Mouse (Mus musculus) kidney, adult 11 months (tissue): Measurements from ENCODE around the gene Anp32a.

Experiments
- DNase-seq: peaks from one replicate; pipeline ENCODE4 v3.0.0; 2022

Anp32a gene

GRCm38 (mm10) chr9:62420261-62420917, 79.3 kb downstream of the Anp32a start:
- DNase-seq: no peak

- DNase-seq: peak; percentile 86
These were observed 79.9 kb downstream of the Anp32a start for GRCm38 (mm10) chr9:62421027-62421426.

- no peak for DNase-seq
These were observed 80.8 kb downstream of the Anp32a start for GRCm38 (mm10) chr9:62421911-62422310.

GRCm38 (mm10) chr9:62422926-62423325, 81.8 kb downstream of the Anp32a start:
- DNase-seq: no peak

- no peak for DNase-seq
These were observed 82.8 kb downstream of the Anp32a start for GRCm38 (mm10) chr9:62423871-62424270.

GRCm38 (mm10) chr9:62425265-62425664, 84.2 kb downstream of the Anp32a start:
- peak; percentile 45 for DNase-seq

- DNase-seq: no peak
These were observed 84.9 kb downstream of the Anp32a start for GRCm38 (mm10) chr9:62426021-62426420.

GRCm38 (mm10) chr9:62426531-62426930, 85.4 kb downstream of the Anp32a start:
- no peak for DNase-seq

GRCm38 (mm10) chr9:62427010-62427409, 85.9 kb downstream of the Anp32a start:
- peak; percentile 69 for DNase-seq
